Mouse (Mus musculus) liver, embryonic 13.5 days (tissue): ENCODE measurements at regions not wholly inside any gene's neighbourhood (a gene's known extent, or its start where the extent isn't known, plus 50 kb on each side); places are given as distances from the start of the nearest gene placed in this dataset.

Experiments
- ATAC-seq: fragments of 200-750 bp; cut with Nextera tagmentation; 2 replicates; pipeline ENCODE4 v1.8.0; 2017; ENCODE audit warnings: low read depth, mild to moderate bottlenecking, moderate number of reproducible peaks, moderate library complexity
- DNase-seq: peaks from one replicate; pipeline ENCODE4 v3.0.0; 2022
- H3K27ac ChIP-seq: fragments of 300-500 bp; sonication (generic); 2 replicates; pipeline ENCODE4 v1.5.1; 2015; ENCODE audit warnings: moderate library complexity, mild to moderate bottlenecking, inconsistent platforms
- H3K27me3 ChIP-seq: fragments of 300-500 bp; sonication (generic); 2 replicates; pipeline ENCODE4 v1.6.1; 2015; ENCODE audit warnings: mild to moderate bottlenecking, inconsistent platforms
- H3K36me3 ChIP-seq: fragments of 300-500 bp; sonication (generic); 2 replicates; pipeline ENCODE4 v1.6.1; 2015; ENCODE audit warnings: mild to moderate bottlenecking, inconsistent platforms
- H3K4me1 ChIP-seq: fragments of 300-500 bp; sonication (generic); replicated peaks from 2 replicates; pipeline ENCODE4 v1.6.1; 2015; ENCODE audit warnings: inconsistent platforms
- H3K4me2 ChIP-seq: fragments of 300-500 bp; sonication (generic); 2 replicates; pipeline ENCODE4 v1.6.1; 2015; ENCODE audit warnings: inconsistent platforms, mild to moderate bottlenecking, moderate library complexity
- H3K4me3 ChIP-seq: fragments of 300-500 bp; sonication (generic); replicated peaks from 2 replicates; pipeline ENCODE4 v1.5.1; 2015; ENCODE audit warnings: mild to moderate bottlenecking, inconsistent platforms
- H3K9ac ChIP-seq: fragments of 300-500 bp; sonication (generic); 2 replicates; pipeline ENCODE4 v1.6.1; 2015; ENCODE audit warnings: mild to moderate bottlenecking, inconsistent platforms
- H3K9me3 ChIP-seq: fragments of 300-500 bp; sonication (generic); replicated peaks from 2 replicates; pipeline ENCODE4 v1.6.1; 2016; ENCODE audit warnings: inconsistent platforms
- WGBS: fragments of 180-500 bp; shearing (Covaris S2); methylation state at CpG from one replicate; pipeline ENCODE4 v1.1.7; 2015; ENCODE audit not compliant: insufficient replicate concordance; 5-methylcytosine and 5-hydroxymethylcytosine counted together

GRCm38 (mm10) chr10:16600041-16600440 is 1123.0 kb upstream of the Cited2 start:
- Histone ChIP-seq H3K27ac (peak overlapping the region; percentile 78; the same call in 1 of the 2 replicates), H3K27me3 (no peaks in the 10 kb centered on the region), H3K36me3 (no peaks in the 10 kb centered on the region), H3K4me3 (no peak overlapping the region), H3K4me2 (no peak overlapping the region), H3K9me3 (no peaks in the 10 kb centered on the region), H3K9ac (no peak overlapping the region), H3K4me1 (peaks cover 13% of the 10 kb centered on the region)
- no peak for ATAC-seq
- no peak for DNase-seq
- 67% methylated on average over 1 of the region's 1 CpGs for WGBS

- peak overlapping the region; percentile 78 for H3K27ac ChIP-seq
- H3K36me3 ChIP-seq, result no peaks in the 10 kb centered on the region
- H3K9me3 ChIP-seq, result no peaks in the 10 kb centered on the region
- no peaks in the 10 kb centered on the region for H3K27me3 ChIP-seq
- ATAC-seq (peak; percentile 97), DNase-seq (peak; percentile 36)
- H3K4me1 ChIP-seq, result peaks cover 13% of the 10 kb centered on the region
- H3K4me2 ChIP-seq, result peak overlapping the region; percentile 0; the same call in 1 of the 2 replicates
- H3K4me3 ChIP-seq, result no peak overlapping the region
- no peak overlapping the region for H3K9ac ChIP-seq
- 39% methylated on average over 10 of the region's 10 CpGs for WGBS
These were observed 1122.3 kb upstream of the Cited2 start for GRCm38 (mm10) chr10:16600551-16601224.

GRCm38 (mm10) chr10:16601225-16601595 is 1121.8 kb upstream of the Cited2 start:
- Histone ChIP-seq H3K36me3 (no peaks in the 10 kb centered on the region), H3K4me1 (peaks cover 13% of the 10 kb centered on the region), H3K27me3 (no peaks in the 10 kb centered on the region), H3K4me2 (no peak overlapping the region), H3K9ac (no peak overlapping the region), H3K27ac (peak overlapping the region; percentile 78; the same call in 1 of the 2 replicates), H3K4me3 (no peak overlapping the region), H3K9me3 (no peaks in the 10 kb centered on the region)
- DNase-seq (no peak), ATAC-seq (peak; percentile 64)
- 26% methylated on average over 1 of the region's 1 CpGs for WGBS

- ATAC-seq (no peak), DNase-seq (no peak)
- Histone ChIP-seq H3K36me3 (no peaks in the 10 kb centered on the region), H3K4me3 (no peak overlapping the region), H3K9me3 (no peaks in the 10 kb centered on the region), H3K4me1 (no peaks in the 10 kb centered on the region), H3K27ac (no peak overlapping the region), H3K27me3 (no peaks in the 10 kb centered on the region), H3K9ac (no peak overlapping the region), H3K4me2 (no peak overlapping the region)
- WGBS, result 65% methylated on average over 3 of the region's 3 CpGs
These were observed 1114.7 kb upstream of the Cited2 start for GRCm38 (mm10) chr10:16608339-16608738.

- Histone ChIP-seq H3K9ac (no peak overlapping the region), H3K27me3 (no peaks in the 10 kb centered on the region), H3K4me3 (no peak overlapping the region), H3K4me1 (peaks cover 3% of the 10 kb centered on the region; the same call in 1 of the 2 replicates), H3K9me3 (no peaks in the 10 kb centered on the region), H3K27ac (no peak overlapping the region), H3K4me2 (no peak overlapping the region), H3K36me3 (no peaks in the 10 kb centered on the region)
- DNase-seq (no peak), ATAC-seq (peak; percentile 57)
- 61% methylated on average over 2 of the region's 2 CpGs for WGBS
These were observed 1104.3 kb upstream of the Cited2 start for GRCm38 (mm10) chr10:16618752-16619151.

- Histone ChIP-seq H3K27ac (no peak overlapping the region), H3K36me3 (no peaks in the 10 kb centered on the region), H3K9ac (no peak overlapping the region), H3K4me1 (peaks cover 3% of the 10 kb centered on the region; the same call in 1 of the 2 replicates), H3K4me3 (no peak overlapping the region), H3K27me3 (no peaks in the 10 kb centered on the region), H3K9me3 (no peaks in the 10 kb centered on the region), H3K4me2 (no peak overlapping the region)
- no peak for ATAC-seq
- DNase-seq, result no peak
- 66% methylated on average over 2 of the region's 2 CpGs for WGBS
These were observed 1103.4 kb upstream of the Cited2 start for GRCm38 (mm10) chr10:16619584-16619983.

GRCm38 (mm10) chr10:16620804-16621559 is 1102.0 kb upstream of the Cited2 start:
- no peaks in the 10 kb centered on the region for H3K27me3 ChIP-seq
- ATAC-seq (no peak), DNase-seq (no peak)
- H3K36me3 ChIP-seq, result no peaks in the 10 kb centered on the region
- H3K4me2 ChIP-seq, result no peak overlapping the region
- WGBS, result 67% methylated on average over 6 of the region's 6 CpGs
- H3K4me3 ChIP-seq, result no peak overlapping the region
- H3K27ac ChIP-seq, result no peak overlapping the region
- H3K9ac ChIP-seq, result no peak overlapping the region
- H3K4me1 ChIP-seq, result peaks cover 3% of the 10 kb centered on the region; the same call in 1 of the 2 replicates
- H3K9me3 ChIP-seq, result no peaks in the 10 kb centered on the region

- ATAC-seq, result no peak
These were observed 1100.2 kb upstream of the Cited2 start for GRCm38 (mm10) chr10:16622821-16623220.

GRCm38 (mm10) chr10:16633236-16633635 is 1089.8 kb upstream of the Cited2 start:
- H3K4me2 ChIP-seq, result no peak overlapping the region
- no peak overlapping the region for H3K9ac ChIP-seq
- 68% methylated on average over 2 of the region's 2 CpGs for WGBS
- H3K36me3 ChIP-seq, result no peaks in the 10 kb centered on the region
- H3K27ac ChIP-seq, result no peak overlapping the region
- H3K27me3 ChIP-seq, result no peaks in the 10 kb centered on the region
- ATAC-seq (no peak), DNase-seq (no peak)
- no peaks in the 10 kb centered on the region for H3K4me1 ChIP-seq
- H3K4me3 ChIP-seq, result no peak overlapping the region
- no peaks in the 10 kb centered on the region for H3K9me3 ChIP-seq

More at GRCm38 (mm10) chr10:16622821-16623220, 1100.2 kb upstream of the Cited2 start:
- 76% methylated on average over 3 of the region's 3 CpGs for WGBS
- no peak for DNase-seq
- Histone ChIP-seq H3K9ac (no peak overlapping the region), H3K4me3 (no peak overlapping the region), H3K27ac (no peak overlapping the region), H3K4me2 (no peak overlapping the region), H3K4me1 (peaks cover 3% of the 10 kb centered on the region; the same call in 1 of the 2 replicates), H3K36me3 (no peaks in the 10 kb centered on the region), H3K27me3 (no peaks in the 10 kb centered on the region), H3K9me3 (no peaks in the 10 kb centered on the region)

- H3K9me3 ChIP-seq, result no peaks in the 10 kb centered on the region
- 82% methylated on average over 2 of the region's 2 CpGs for WGBS
- no peak overlapping the region for H3K27ac ChIP-seq
- DNase-seq (no peak), ATAC-seq (no peak)
- H3K4me3 ChIP-seq, result no peak overlapping the region
- no peak overlapping the region for H3K9ac ChIP-seq
- no peaks in the 10 kb centered on the region for H3K36me3 ChIP-seq
- no peaks in the 10 kb centered on the region for H3K27me3 ChIP-seq
- H3K4me2 ChIP-seq, result no peak overlapping the region
- H3K4me1 ChIP-seq, result no peaks in the 10 kb centered on the region
These were observed 1087.6 kb upstream of the Cited2 start for GRCm38 (mm10) chr10:16635463-16635862.

GRCm38 (mm10) chr10:16637006-16637405 is 1086.0 kb upstream of the Cited2 start:
- DNase-seq (no peak), ATAC-seq (no peak)
- Histone ChIP-seq H3K27ac (no peak overlapping the region), H3K27me3 (no peaks in the 10 kb centered on the region), H3K9ac (no peak overlapping the region), H3K4me1 (no peaks in the 10 kb centered on the region), H3K36me3 (no peaks in the 10 kb centered on the region), H3K9me3 (no peaks in the 10 kb centered on the region), H3K4me2 (no peak overlapping the region), H3K4me3 (no peak overlapping the region)

GRCm38 (mm10) chr10:16638111-16638510 is 1084.9 kb upstream of the Cited2 start:
- no peak overlapping the region for H3K4me3 ChIP-seq
- H3K4me2 ChIP-seq, result no peak overlapping the region
- H3K36me3 ChIP-seq, result no peaks in the 10 kb centered on the region
- WGBS, result 12% methylated on average over 2 of the region's 2 CpGs
- H3K27me3 ChIP-seq, result no peaks in the 10 kb centered on the region
- H3K27ac ChIP-seq, result no peak overlapping the region
- H3K9me3 ChIP-seq, result no peaks in the 10 kb centered on the region
- no peak overlapping the region for H3K9ac ChIP-seq
- H3K4me1 ChIP-seq, result no peaks in the 10 kb centered on the region
- ATAC-seq (peak; percentile 66), DNase-seq (no peak)
